Mouse (Mus musculus) ES-Bruce4 (cell line): ENCODE measurements around the gene Scamp3. TPM values are rescaled to one million over a fixed set of nuclear protein-coding genes. Genes with fewer than 3 reads are reported as not detected.

ENCODE experiments used
- H3K27ac ChIP-seq: 2 replicates; pipeline ENCODE4 v1.5.1; 2012; ENCODE audit warnings: low read length, inconsistent platforms; ENCODE audit not compliant: insufficient read depth
- H3K27me3 ChIP-seq: 2 replicates; pipeline ENCODE4 v1.6.1; 2012; ENCODE audit warnings: mild to moderate bottlenecking, low read length, inconsistent platforms; ENCODE audit not compliant: control insufficient read depth, poor library complexity, insufficient read depth, severe bottlenecking
- H3K36me3 ChIP-seq: 2 replicates; pipeline ENCODE4 v1.6.1; 2012; ENCODE audit warnings: inconsistent platforms, mild to moderate bottlenecking, low read length, moderate library complexity; ENCODE audit not compliant: control insufficient read depth, poor library complexity, insufficient read depth, severe bottlenecking
- H3K4me1 ChIP-seq: one replicate; pipeline ENCODE4 v1.8.1; 2011; ENCODE audit warnings: low read length; ENCODE audit not compliant: control insufficient read depth, insufficient read depth
- H3K4me3 ChIP-seq: 2 replicates; pipeline ENCODE4 v1.5.1; 2011; ENCODE audit warnings: low read depth, mild to moderate bottlenecking, low read length
- H3K9ac ChIP-seq: 2 replicates; pipeline ENCODE4 v1.6.1; 2012; ENCODE audit warnings: low read depth, mild to moderate bottlenecking, inconsistent platforms; ENCODE audit not compliant: poor library complexity, severe bottlenecking
- H3K9me3 ChIP-seq: replicated peaks from 2 replicates; pipeline ENCODE4 v1.6.1; 2012; ENCODE audit warnings: mild to moderate bottlenecking, low read length, inconsistent platforms; ENCODE audit not compliant: control insufficient read depth, poor library complexity, insufficient read depth, severe bottlenecking
- CTCF ChIP-seq: IDR thresholded peaks from one replicate; pipeline ENCODE4 v1.8.1; 2011; ENCODE audit warnings: low read depth, low read length
- EP300 ChIP-seq: IDR thresholded peaks from 2 replicates; pipeline ENCODE4 v1.6.1; 2011; ENCODE audit warnings: low read depth, low read length; ENCODE audit not compliant: insufficient read depth
- POLR2A ChIP-seq: IDR thresholded peaks from one replicate; pipeline ENCODE4 v1.8.1; 2011; ENCODE audit warnings: low read length; ENCODE audit not compliant: insufficient read depth
- polyA plus RNA-seq: library from polyadenylated mRNA; stranded (reverse); fragments of >200 nt; gene quantifications from 2 replicates; pipeline ENCODE4 v1.2.4, GENCODE M21; 2011; ENCODE audit warnings: low read depth; ENCODE audit not compliant: missing spikeins, insufficient read depth, insufficient read length

Scamp3 gene
- polyA plus RNA-seq, 1 experiment = 74.8 TPM

DNA sequence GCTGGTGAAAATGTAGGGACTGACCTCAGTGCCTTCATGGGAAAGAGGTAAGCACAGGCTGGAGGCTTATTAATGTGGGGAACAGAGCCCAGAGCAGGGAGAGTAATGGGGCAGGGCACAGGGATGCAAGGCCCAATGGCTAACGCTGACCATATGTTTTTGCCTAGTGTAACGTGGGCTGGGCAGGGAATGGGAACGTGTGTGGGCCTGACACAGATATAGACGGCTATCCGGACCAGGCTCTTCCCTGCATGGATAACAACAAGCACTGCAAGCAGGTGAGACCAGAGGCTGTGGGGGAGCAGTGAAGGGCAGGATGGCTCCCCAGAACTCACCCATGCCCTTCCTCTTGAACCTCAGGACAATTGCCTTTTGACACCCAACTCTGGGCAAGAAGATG lies 43.9 kb downstream of the Scamp3 start:
- Histone ChIP-seq H3K4me3 (no peak overlapping the region), H3K9ac (no peak overlapping the region), H3K27me3 (no peaks in the 10 kb centered on the region), H3K4me1 (peaks cover 10% of the 10 kb centered on the region), H3K9me3 (no peaks in the 10 kb centered on the region), H3K27ac (no peak overlapping the region), H3K36me3 (no peaks in the 10 kb centered on the region)
- TF ChIP-seq POLR2A = no peak
- TF ChIP-seq CTCF = no peak
- no peak for TF ChIP-seq EP300

DNA sequence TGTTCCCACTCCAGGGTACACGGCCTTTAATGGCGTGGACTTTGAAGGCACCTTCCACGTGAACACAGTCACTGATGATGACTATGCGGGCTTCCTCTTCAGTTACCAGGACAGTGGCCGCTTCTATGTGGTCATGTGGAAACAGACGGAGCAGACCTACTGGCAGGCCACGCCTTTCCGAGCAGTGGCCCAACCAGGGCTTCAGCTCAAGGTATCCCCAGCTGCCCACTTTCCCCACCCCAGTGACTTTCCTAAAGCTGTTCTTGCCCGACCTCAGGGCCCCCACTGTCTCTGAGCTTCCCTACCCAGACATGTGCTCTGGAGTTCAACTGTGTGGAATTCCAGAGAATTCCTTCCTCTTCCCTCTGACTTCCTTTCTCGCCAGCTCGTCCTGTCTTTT lies 47.5 kb downstream of the Scamp3 start:
- H3K4me1 ChIP-seq = peaks cover 10% of the 10 kb centered on the region
- no peak overlapping the region for H3K9ac ChIP-seq
- H3K36me3 ChIP-seq = no peaks in the 10 kb centered on the region
- H3K27ac ChIP-seq = no peak overlapping the region
- TF ChIP-seq POLR2A (no peak), CTCF (no peak), EP300 (no peak)
- no peaks in the 10 kb centered on the region for H3K27me3 ChIP-seq
- no peaks in the 10 kb centered on the region for H3K9me3 ChIP-seq
- H3K4me3 ChIP-seq = no peak overlapping the region

DNA sequence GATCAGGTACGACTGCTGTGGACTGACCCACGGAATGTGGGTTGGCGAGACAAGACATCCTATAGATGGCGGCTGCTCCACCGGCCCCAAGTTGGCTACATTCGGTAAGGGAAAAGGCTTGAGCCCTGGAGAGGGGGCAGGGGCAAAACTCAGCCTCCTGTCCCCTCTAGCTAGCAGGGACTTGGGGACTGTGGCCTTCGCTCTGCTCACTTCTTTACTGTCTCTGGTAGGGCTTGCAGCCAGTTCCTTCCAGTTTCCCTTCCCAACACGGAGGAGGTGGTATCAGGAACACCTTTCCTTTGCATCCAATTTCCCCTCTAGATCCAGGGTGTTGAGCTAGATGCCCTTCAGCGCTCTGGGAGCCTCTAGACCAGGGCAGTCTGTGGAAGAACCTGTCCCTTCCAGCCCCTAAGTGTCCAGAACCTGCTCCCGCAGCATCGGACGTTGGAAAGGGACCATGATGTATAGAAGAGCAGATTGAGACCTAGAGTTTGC lies 48.1 kb downstream of the Scamp3 start:
- Histone ChIP-seq H3K9ac (no peak overlapping the region), H3K4me3 (peak overlapping the region; percentile 9; the same call in 1 of the 2 replicates)

DNA sequence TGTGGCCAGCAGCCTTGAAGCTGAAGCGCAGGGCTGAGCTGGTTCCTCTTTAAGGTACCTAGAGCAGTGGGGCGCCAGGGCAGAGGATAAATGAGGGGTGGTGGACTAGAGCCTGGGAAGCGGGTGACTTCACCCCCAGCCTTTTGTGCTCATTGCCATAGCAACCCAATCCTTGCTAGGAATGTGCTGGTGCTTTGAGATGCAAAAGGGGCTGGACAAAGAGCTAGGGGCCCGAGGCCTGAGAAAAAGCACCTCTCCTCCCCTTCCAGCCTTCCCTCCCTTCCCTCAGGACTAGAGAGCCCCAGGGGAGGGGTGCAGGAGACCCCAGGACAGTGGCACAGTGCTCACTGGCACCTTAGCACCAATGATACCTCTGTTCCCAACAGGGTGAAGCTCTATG lies 48.6 kb downstream of the Scamp3 start:
- Histone ChIP-seq H3K36me3 (no peaks in the 10 kb centered on the region), H3K9ac (peak overlapping the region; percentile 51), H3K9me3 (no peaks in the 10 kb centered on the region), H3K4me3 (peak overlapping the region; percentile 58), H3K27me3 (no peaks in the 10 kb centered on the region), H3K4me1 (peaks cover 10% of the 10 kb centered on the region), H3K27ac (peak overlapping the region; percentile 68)
- no peak for TF ChIP-seq POLR2A
- peak; percentile 84 for TF ChIP-seq EP300

More for the DNA sequence above, 48.1 kb downstream of the Scamp3 start:
- H3K27me3 ChIP-seq = no peaks in the 10 kb centered on the region
- no peak for TF ChIP-seq CTCF
- no peak for TF ChIP-seq EP300
- TF ChIP-seq POLR2A = no peak
- H3K9me3 ChIP-seq = no peaks in the 10 kb centered on the region
- H3K27ac ChIP-seq = peak overlapping the region; percentile 64
- no peaks in the 10 kb centered on the region for H3K36me3 ChIP-seq
- H3K4me1 ChIP-seq = peaks cover 10% of the 10 kb centered on the region

DNA sequence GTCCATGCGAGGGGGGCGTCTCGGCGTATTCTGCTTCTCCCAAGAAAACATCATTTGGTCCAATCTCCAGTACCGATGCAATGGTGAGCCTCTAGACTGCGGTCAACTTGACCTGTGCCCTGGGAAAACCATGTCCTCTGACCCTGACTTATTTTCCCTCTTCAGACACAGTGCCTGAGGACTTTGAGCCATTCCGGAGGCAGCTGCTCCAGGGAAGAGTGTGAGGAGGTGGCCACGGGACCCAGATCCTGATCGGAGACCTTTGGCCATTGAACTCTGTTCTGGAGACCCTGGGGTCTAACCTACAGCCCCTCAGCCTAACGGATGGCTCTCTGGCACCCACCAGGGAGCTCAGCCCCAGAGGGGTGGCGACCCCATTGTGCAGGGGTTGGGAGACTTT lies 49.1 kb downstream of the Scamp3 start:
- TF ChIP-seq EP300 (no peak), CTCF (no peak), POLR2A (no peak)
- no peaks in the 10 kb centered on the region for H3K36me3 ChIP-seq
- no peaks in the 10 kb centered on the region for H3K27me3 ChIP-seq
- peak overlapping the region; percentile 51 for H3K9ac ChIP-seq
- H3K27ac ChIP-seq = peak overlapping the region; percentile 68
- peaks cover 10% of the 10 kb centered on the region for H3K4me1 ChIP-seq
- H3K9me3 ChIP-seq = no peaks in the 10 kb centered on the region
- H3K4me3 ChIP-seq = peak overlapping the region; percentile 58

DNA sequence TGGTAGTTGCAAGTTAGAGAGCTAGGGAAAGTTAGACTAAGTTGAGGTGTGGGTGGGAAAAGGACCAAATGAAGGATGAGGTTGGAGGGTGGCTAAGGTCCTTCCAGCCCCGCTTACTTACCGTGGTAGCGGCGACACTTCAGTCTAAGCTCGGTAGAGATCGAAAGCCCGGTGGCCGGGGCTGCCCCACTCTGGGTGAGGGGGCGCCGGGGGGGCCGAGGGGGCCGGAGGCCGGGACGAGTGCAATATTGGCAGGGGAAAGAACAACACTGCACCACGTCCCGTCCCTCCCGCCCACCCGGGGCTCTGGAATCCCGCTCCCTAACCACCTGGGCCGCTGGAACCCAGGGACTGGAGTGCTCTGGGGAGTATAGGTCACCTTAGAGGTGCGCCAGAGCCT lies 49.6 kb downstream of the Scamp3 start, which contains the start of gene Mtx1:
Gene Mtx1 (minus strand): TSS at position 189 of the 400 bp plus-strand sequence.
- TF ChIP-seq POLR2A (no peak), EP300 (no peak), CTCF (no peak)
- Histone ChIP-seq H3K27ac (peak within 1 kb of the TSS; percentile 68), H3K36me3 (no peaks in the 10 kb centered on the region), H3K4me3 (peak within 1 kb of the TSS; percentile 65), H3K27me3 (no peaks in the 10 kb centered on the region), H3K4me1 (peaks cover 10% of the 10 kb centered on the region), H3K9me3 (no peaks in the 10 kb centered on the region), H3K9ac (peak within 1 kb of the TSS; percentile 51)
